Mouse (Mus musculus) small intestine, adult 2 months (tissue): ENCODE results near the gene Zcchc14. TPM values are rescaled to one million over a fixed set of nuclear protein-coding genes. Genes with fewer than 3 reads are reported as not detected.
A peak's percentile ranks its signal among the peaks of the same experiment; 100 is the strongest.

Experiments used
- H3K27ac ChIP-seq: fragments of 200-500 bp; 2 replicates; pipeline ENCODE4 v1.5.1; 2012; ENCODE audit warnings: low read depth, low read length, control low read depth, inconsistent platforms; ENCODE audit not compliant: insufficient read depth
- H3K27me3 ChIP-seq: fragments of 200-500 bp; 2 replicates; pipeline ENCODE4 v1.6.1; 2012; ENCODE audit warnings: mild to moderate bottlenecking, moderate library complexity, low read length, inconsistent platforms; ENCODE audit not compliant: control insufficient read depth, insufficient read depth
- H3K36me3 ChIP-seq: fragments of 200-500 bp; 2 replicates; pipeline ENCODE4 v1.6.1; 2012; ENCODE audit warnings: mild to moderate bottlenecking, low read length, control low read depth, inconsistent platforms; ENCODE audit not compliant: control insufficient read depth, insufficient read depth
- H3K4me1 ChIP-seq: fragments of 200-500 bp; 2 replicates; pipeline ENCODE4 v1.6.1; 2012; ENCODE audit warnings: low read length, inconsistent platforms, mixed read lengths; ENCODE audit not compliant: control insufficient read depth, insufficient read depth, insufficient read length
- H3K4me3 ChIP-seq: fragments of 200-500 bp; 2 replicates; pipeline ENCODE4 v1.5.1; 2012; ENCODE audit warnings: low read depth, mild to moderate bottlenecking, control low read depth, inconsistent platforms, low read length, moderate library complexity
- CTCF ChIP-seq: fragments of 200-500 bp; IDR thresholded peaks from 2 replicates; pipeline ENCODE4 v1.5.1; 2012; ENCODE audit warnings: low read depth, mild to moderate bottlenecking, control low read depth, inconsistent platforms, low read length, moderate library complexity, mixed read lengths; ENCODE audit not compliant: insufficient replicate concordance, insufficient read length; ENCODE audit errors: extremely low read depth
- POLR2A ChIP-seq: fragments of 200-500 bp; IDR thresholded peaks from 2 replicates; pipeline ENCODE4 v1.6.1; 2012; ENCODE audit warnings: low read depth, mild to moderate bottlenecking, control low read depth, inconsistent platforms, low read length, moderate library complexity
- WGBS: fragments of 180-500 bp; shearing (Covaris S2); methylation state at CpG from one replicate; pipeline ENCODE4 v1.1.7; 2018; 5-methylcytosine and 5-hydroxymethylcytosine counted together
- polyA plus RNA-seq: library from polyadenylated mRNA; depleted of rRNA; stranded (reverse); fragments of >200 nt; gene quantifications from 2 replicates; pipeline ENCODE4 v1.2.3, GENCODE M21; 2012

Gene Zcchc14
- polyA plus RNA-seq, 1 experiment: 31.3 TPM

GRCm38 (mm10) chr8:121593983-121594382, 58.7 kb downstream of the Zcchc14 start:
- H3K4me3 ChIP-seq: no peak overlapping the region
- H3K27ac ChIP-seq: no peak overlapping the region
- peaks cover 34% of the 10 kb centered on the region for H3K36me3 ChIP-seq
- no peaks in the 10 kb centered on the region for H3K27me3 ChIP-seq
- TF ChIP-seq POLR2A (no peak), CTCF (no peak)
- 81% methylated on average over 9 of the region's 9 CpGs for WGBS
- peaks cover 6% of the 10 kb centered on the region for H3K4me1 ChIP-seq

GRCm38 (mm10) chr8:121593293-121593692, 59.4 kb downstream of the Zcchc14 start:
- Histone ChIP-seq H3K4me3 (no peak overlapping the region), H3K4me1 (peaks cover 6% of the 10 kb centered on the region), H3K27ac (no peak overlapping the region), H3K27me3 (no peaks in the 10 kb centered on the region), H3K36me3 (peaks cover 34% of the 10 kb centered on the region)
- TF ChIP-seq CTCF (no peak), POLR2A (no peak)
- 92% methylated on average over 5 of the region's 5 CpGs for WGBS

- Histone ChIP-seq H3K36me3 (peaks cover 20% of the 10 kb centered on the region), H3K4me3 (peak overlapping the region; percentile 97), H3K27me3 (no peaks in the 10 kb centered on the region), H3K4me1 (peaks cover 6% of the 10 kb centered on the region), H3K27ac (peak overlapping the region; percentile 32)
- TF ChIP-seq POLR2A: no peak
- TF ChIP-seq CTCF: peak; percentile 51; the same call in 1 of the 2 replicates
- WGBS: 7% methylated on average over 20 of the region's 20 CpGs
Observed at GRCm38 (mm10) chr8:121591178-121592066, 61.3 kb downstream of the Zcchc14 start.

GRCm38 (mm10) chr8:121590203-121591177, 62.2 kb downstream of the Zcchc14 start, which contains the start of gene Map1lc3b:
Gene Map1lc3b, plus strand, starts transcription at chr8:121590361.
- no peaks in the 10 kb centered on the region for H3K27me3 ChIP-seq
- under 1% methylated on average over 94 of the region's 94 CpGs for WGBS
- peaks cover 13% of the 10 kb centered on the region for H3K36me3 ChIP-seq
- TF ChIP-seq CTCF: 0 out of 2 replicates have a peak, but pooled peaks have one; percentile 11
- TF ChIP-seq POLR2A: peak; percentile 69
- peak within 1 kb of the TSS; percentile 97 for H3K4me3 ChIP-seq
- H3K27ac ChIP-seq: peak within 1 kb of the TSS; percentile 32
- peaks cover 6% of the 10 kb centered on the region for H3K4me1 ChIP-seq

- Histone ChIP-seq H3K27ac (no peak overlapping the region), H3K4me3 (no peak overlapping the region), H3K36me3 (peaks cover 7% of the 10 kb centered on the region), H3K27me3 (no peaks in the 10 kb centered on the region), H3K4me1 (peaks cover 7% of the 10 kb centered on the region)
- TF ChIP-seq POLR2A: no peak
- no peak for TF ChIP-seq CTCF
- 65% methylated on average over 2 of the region's 2 CpGs for WGBS
Observed at GRCm38 (mm10) chr8:121589205-121589726, 63.4 kb downstream of the Zcchc14 start.

GRCm38 (mm10) chr8:121588750-121589149, 64.0 kb downstream of the Zcchc14 start:
- 85% methylated on average over 4 of the region's 4 CpGs for WGBS
- Histone ChIP-seq H3K36me3 (peaks cover 2% of the 10 kb centered on the region; the same call in 1 of the 2 replicates), H3K4me1 (peaks cover 7% of the 10 kb centered on the region), H3K27me3 (no peaks in the 10 kb centered on the region), H3K27ac (no peak overlapping the region), H3K4me3 (no peak overlapping the region)
- TF ChIP-seq POLR2A: no peak
- TF ChIP-seq CTCF: no peak
